Mouse (Mus musculus): Measurements from ENCODE around the gene Fam222a.

GRCm38 (mm10) chr5:114644918-114645317, 77.1 kb downstream of the Fam222a start:
- TF ChIP-seq NANOG (IDR thresholded peaks at IDR 0.05; ENCODE audit: borderline replicate concordance, low read length) (no peak), CTCF (conservative IDR thresholded peaks at IDR 0.05; ENCODE audit: low read length) (no peak), POU5F1 (IDR thresholded peaks at IDR 0.05; ENCODE audit: borderline replicate concordance, low read length) (no peak)
